Mouse (Mus musculus) neural tube, embryonic 14.5 days (tissue): Measurements from ENCODE around the gene Pdpk1. TPM values are rescaled to one million over a fixed set of nuclear protein-coding genes. Genes with fewer than 3 reads are reported as not detected.

ENCODE experiments used
- ATAC-seq: fragments of 200-750 bp; cut with Nextera tagmentation; 2 replicates; pipeline ENCODE4 v1.8.0; 2017; ENCODE audit warnings: low read depth, mild to moderate bottlenecking, moderate TSS enrichment, moderate library complexity
- H3K27ac ChIP-seq: fragments of 300-500 bp; sonication (generic); 2 replicates; pipeline ENCODE4 v1.5.1; 2014; ENCODE audit warnings: low read depth, mild to moderate bottlenecking, control low read depth, low read length, moderate library complexity, mixed read lengths
- H3K27me3 ChIP-seq: fragments of 300-500 bp; sonication (generic); 2 replicates; pipeline ENCODE4 v1.6.1; 2014; ENCODE audit warnings: low read length; ENCODE audit not compliant: control insufficient read depth, insufficient read depth
- H3K36me3 ChIP-seq: fragments of 300-500 bp; sonication (generic); 2 replicates; pipeline ENCODE4 v1.6.1; 2014; ENCODE audit warnings: low read length, mixed read lengths; ENCODE audit not compliant: control insufficient read depth, insufficient read depth
- H3K4me1 ChIP-seq: fragments of 300-500 bp; sonication (generic); 2 replicates; pipeline ENCODE4 v1.6.1; 2014; ENCODE audit warnings: low read length; ENCODE audit not compliant: control insufficient read depth, insufficient read depth
- H3K4me2 ChIP-seq: fragments of 300-500 bp; sonication (generic); 2 replicates; pipeline ENCODE4 v1.6.1; 2014; ENCODE audit warnings: mild to moderate bottlenecking, low read depth, low read length, control low read depth
- H3K4me3 ChIP-seq: fragments of 300-500 bp; sonication (generic); 2 replicates; pipeline ENCODE4 v1.5.1; 2014; ENCODE audit warnings: low read depth, low read length, control low read depth, mixed read lengths
- H3K9ac ChIP-seq: fragments of 300-500 bp; sonication (generic); replicated peaks from 2 replicates; pipeline ENCODE4 v1.6.1; 2014; ENCODE audit warnings: low read depth, mild to moderate bottlenecking, control low read depth, low read length, mixed read lengths
- H3K9me3 ChIP-seq: fragments of 300-500 bp; sonication (generic); 2 replicates; pipeline ENCODE4 v1.6.1; 2016; ENCODE audit warnings: low read length; ENCODE audit not compliant: control insufficient read depth
- WGBS: fragments of 180-500 bp; shearing (Covaris S2); extraction: QIAGEN DNeasy Blood & Tissue Kit; methylation state at CpG from one replicate; pipeline ENCODE4 v1.1.7; 2014; 5-methylcytosine and 5-hydroxymethylcytosine counted together
- polyA plus RNA-seq: library from polyadenylated mRNA; unstranded; fragments of >200 nt; fragmentation: Nextera tagmentation; extraction: Ambion mirVana; gene quantifications from 2 replicates; pipeline ENCODE4 v1.2.1, GENCODE M21; 2014

Pdpk1 gene
- polyA plus RNA-seq, 1 experiment from 2014 or later: 83.9 TPM

DNA sequence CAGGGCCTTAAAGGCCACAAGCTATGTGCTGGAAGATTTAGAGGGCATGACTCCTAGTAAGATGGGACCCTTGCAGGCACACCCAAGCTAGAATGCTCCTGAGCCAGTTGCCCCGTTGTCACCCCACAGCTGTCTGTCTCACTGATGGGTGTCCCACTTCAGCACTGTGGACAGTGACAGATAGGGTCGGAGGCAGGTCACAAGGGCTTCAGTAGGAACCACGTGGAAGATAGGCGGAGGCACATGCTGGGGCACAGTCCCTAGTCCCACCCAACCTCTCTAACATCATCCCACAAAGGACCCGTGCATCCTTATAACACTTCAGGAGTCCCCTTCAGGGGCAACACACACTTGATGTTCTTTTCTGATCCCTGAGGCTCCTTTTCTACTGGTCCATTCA is 104.7 kb downstream of the Pdpk1 start:
- Histone ChIP-seq H3K27ac (no peak overlapping the region), H3K36me3 (peaks cover 26% of the 10 kb centered on the region), H3K4me3 (no peak overlapping the region), H3K4me2 (no peak overlapping the region), H3K4me1 (no peaks in the 10 kb centered on the region), H3K9me3 (no peaks in the 10 kb centered on the region), H3K27me3 (no peaks in the 10 kb centered on the region), H3K9ac (no peak overlapping the region)
- ATAC-seq: no peak
- 51% methylated on average over 5 of the region's 5 CpGs for WGBS

DNA sequence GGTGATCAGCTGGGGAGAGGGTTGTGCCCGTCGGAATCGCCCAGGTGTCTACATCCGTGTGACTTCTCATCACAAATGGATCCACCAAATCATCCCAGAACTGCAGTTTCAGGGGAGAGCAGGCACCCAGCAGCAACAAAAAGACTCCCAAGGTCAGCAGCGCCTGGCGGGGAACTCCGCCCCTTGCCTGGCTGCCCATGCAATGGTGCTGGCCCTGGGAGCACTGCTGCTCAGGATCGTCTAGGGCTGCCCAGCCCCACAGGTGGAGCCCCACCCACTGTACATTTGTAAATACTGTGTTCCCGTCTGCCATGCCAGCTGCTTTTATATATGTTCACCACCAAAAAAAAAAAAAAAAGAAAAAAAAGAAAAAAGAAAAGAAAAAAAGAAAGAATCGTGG is 105.1 kb downstream of the Pdpk1 start:
- WGBS: 84% methylated on average over 10 of the region's 10 CpGs
- no peak overlapping the region for H3K9ac ChIP-seq
- no peaks in the 10 kb centered on the region for H3K9me3 ChIP-seq
- H3K27me3 ChIP-seq: no peaks in the 10 kb centered on the region
- H3K4me3 ChIP-seq: no peak overlapping the region
- no peak overlapping the region for H3K4me2 ChIP-seq
- H3K4me1 ChIP-seq: no peaks in the 10 kb centered on the region
- peaks cover 22% of the 10 kb centered on the region for H3K36me3 ChIP-seq
- no peak overlapping the region for H3K27ac ChIP-seq
- no peak for ATAC-seq

DNA sequence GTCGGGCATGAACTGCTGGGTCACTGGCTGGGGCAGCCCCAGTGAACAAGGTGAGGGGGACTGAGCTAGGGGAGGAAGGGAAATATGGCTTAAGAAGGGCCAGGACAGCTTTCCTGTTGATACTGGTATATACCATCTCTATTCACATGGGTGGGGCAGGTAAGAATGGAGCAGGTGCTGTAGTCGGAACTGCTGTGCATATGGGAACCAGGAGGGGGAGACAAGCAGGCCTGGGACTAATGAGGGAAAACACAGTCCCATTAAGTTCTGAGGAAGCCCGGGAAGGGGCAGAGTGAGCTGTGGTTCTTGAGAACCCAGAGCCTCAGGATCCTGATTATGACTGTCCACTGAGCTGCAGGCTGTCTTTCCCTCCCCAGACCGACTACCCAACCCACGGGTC is 106.2 kb downstream of the Pdpk1 start:
- no peaks in the 10 kb centered on the region for H3K27me3 ChIP-seq
- H3K9me3 ChIP-seq: no peaks in the 10 kb centered on the region
- no peak overlapping the region for H3K9ac ChIP-seq
- H3K4me2 ChIP-seq: no peak overlapping the region
- 76% methylated on average over 5 of the region's 5 CpGs for WGBS
- no peak for ATAC-seq
- H3K36me3 ChIP-seq: peaks cover 16% of the 10 kb centered on the region
- no peak overlapping the region for H3K4me3 ChIP-seq
- no peaks in the 10 kb centered on the region for H3K4me1 ChIP-seq
- no peak overlapping the region for H3K27ac ChIP-seq

DNA sequence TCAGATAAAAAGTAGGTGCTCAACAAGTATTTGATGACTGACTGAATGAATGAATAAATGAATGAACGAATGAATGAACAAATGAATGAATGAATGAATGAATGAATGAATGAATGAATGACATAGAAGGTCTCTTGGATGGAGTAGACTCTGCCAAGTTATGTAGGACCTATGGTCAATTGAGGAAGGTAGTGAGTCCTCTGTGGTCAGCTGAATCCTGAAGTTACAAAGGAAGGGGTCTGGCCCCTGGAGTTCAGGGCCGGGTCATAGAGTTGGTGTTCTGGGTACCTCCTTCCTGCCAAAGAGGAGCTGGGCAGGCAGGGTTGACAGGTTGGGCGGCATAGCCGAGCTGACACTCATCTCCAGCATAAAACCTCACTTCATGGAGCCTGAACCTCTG is 112.9 kb downstream of the Pdpk1 start, which contains the start of gene Prss27:
Gene Prss27, plus strand, starts transcription at position 301 of the 400 bp plus-strand sequence.
- 77% methylated on average over 4 of the region's 4 CpGs for WGBS

DNA sequence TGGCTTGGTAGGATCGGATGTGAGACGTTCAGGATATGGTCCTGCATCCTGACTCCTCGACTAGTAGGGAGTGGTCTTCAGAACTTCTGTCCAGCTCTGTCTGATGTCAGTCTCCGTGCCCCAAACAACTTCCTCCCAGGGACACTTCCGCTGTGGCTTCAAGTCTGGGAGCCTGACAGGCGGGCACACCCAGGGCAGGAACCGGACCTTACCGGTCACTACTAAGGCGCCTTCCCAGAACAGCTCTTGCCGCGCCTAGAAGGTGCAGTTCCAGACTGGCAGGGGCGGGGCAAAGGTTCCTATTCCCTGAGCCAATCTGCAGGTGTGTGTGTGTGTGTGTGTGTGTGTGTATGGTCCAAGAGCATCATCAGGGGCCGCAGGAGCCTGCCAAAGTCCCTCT is 113.4 kb downstream of the Pdpk1 start:
- Histone ChIP-seq H3K4me3 (no peak overlapping the region), H3K27me3 (no peaks in the 10 kb centered on the region), H3K4me2 (no peak overlapping the region), H3K9me3 (no peaks in the 10 kb centered on the region), H3K9ac (no peak overlapping the region), H3K27ac (no peak overlapping the region), H3K4me1 (no peaks in the 10 kb centered on the region), H3K36me3 (no peaks in the 10 kb centered on the region)
- no peak for ATAC-seq
- 84% methylated on average over 13 of the region's 13 CpGs for WGBS

More for the DNA sequence above, 112.9 kb downstream of the Pdpk1 start, which contains the start of gene Prss27:
- Histone ChIP-seq H3K4me3 (no peak within 1 kb of the TSS), H3K36me3 (no peaks in the 10 kb centered on the region), H3K9ac (no peak within 1 kb of the TSS), H3K27ac (no peak within 1 kb of the TSS), H3K4me2 (no peak within 1 kb of the TSS), H3K27me3 (no peaks in the 10 kb centered on the region), H3K9me3 (no peaks in the 10 kb centered on the region), H3K4me1 (no peaks in the 10 kb centered on the region)
- no peak for ATAC-seq

DNA sequence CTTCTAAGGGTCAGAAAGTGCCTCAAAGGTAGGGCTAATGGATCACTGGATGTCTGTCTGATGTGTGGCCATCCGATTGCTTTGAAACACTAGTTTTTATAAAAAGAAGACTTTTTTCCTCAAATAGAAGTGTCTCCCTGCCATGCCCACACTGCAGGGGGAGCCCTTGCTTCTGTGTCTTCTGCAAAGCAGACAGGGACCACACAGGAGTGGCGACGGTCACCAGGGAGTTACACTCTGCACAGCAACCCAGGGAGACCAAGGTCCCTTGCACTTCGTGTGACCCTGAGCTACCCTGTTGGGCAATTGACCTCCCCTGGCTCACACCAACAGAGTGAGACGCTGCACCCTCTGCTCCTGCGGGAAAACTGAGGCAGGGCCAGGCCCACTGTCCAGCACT is 113.8 kb downstream of the Pdpk1 start:
- H3K4me1 ChIP-seq: no peaks in the 10 kb centered on the region
- H3K4me3 ChIP-seq: no peak overlapping the region
- no peaks in the 10 kb centered on the region for H3K9me3 ChIP-seq
- H3K27ac ChIP-seq: no peak overlapping the region
- no peak overlapping the region for H3K9ac ChIP-seq
- no peak overlapping the region for H3K4me2 ChIP-seq
- WGBS: 67% methylated on average over 6 of the region's 6 CpGs
- no peak for ATAC-seq
- H3K27me3 ChIP-seq: no peaks in the 10 kb centered on the region
- no peaks in the 10 kb centered on the region for H3K36me3 ChIP-seq

DNA sequence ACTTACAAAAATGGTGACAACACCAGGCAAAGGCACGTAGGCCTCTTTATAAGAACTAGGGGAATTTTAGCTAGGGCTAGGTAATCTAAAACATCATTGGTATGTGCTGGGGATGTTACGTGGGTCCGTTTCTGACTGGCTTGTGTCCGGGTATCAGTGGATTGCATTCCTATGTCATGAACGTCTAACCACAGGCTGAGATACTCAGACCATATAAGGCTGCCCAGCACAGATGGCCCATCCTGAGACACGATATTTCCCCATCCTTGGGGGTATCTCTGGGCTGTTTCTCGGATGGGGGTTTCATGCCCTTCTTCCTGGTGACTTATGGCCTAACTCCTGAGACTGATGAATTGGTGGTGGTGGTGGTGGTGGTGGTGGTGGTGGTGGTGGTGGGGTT is 115.6 kb downstream of the Pdpk1 start:
- Histone ChIP-seq H3K4me2 (no peak overlapping the region), H3K36me3 (no peaks in the 10 kb centered on the region), H3K27me3 (no peaks in the 10 kb centered on the region), H3K4me1 (no peaks in the 10 kb centered on the region), H3K4me3 (no peak overlapping the region), H3K9ac (no peak overlapping the region), H3K9me3 (no peaks in the 10 kb centered on the region), H3K27ac (no peak overlapping the region)
- no peak for ATAC-seq
- WGBS: 87% methylated on average over 7 of the region's 7 CpGs

DNA sequence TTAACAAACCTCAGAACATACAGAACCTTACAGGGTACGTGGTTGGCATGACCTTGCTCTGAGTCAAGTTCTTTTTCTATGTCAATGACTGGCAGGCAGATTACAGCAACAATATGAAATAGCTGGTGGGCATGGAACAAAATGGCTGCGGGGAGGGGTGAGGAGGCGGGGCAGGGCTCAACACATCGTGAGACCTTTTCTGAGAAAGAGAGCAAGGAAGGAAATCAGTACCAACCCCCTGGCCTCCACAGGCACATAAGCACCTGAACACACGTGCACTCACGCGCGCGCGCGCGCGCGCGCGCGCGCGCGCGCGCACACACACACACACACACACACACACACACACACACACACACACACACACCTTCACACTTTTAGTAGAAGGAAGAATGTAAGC is 120.2 kb downstream of the Pdpk1 start:
- Histone ChIP-seq H3K9me3 (no peaks in the 10 kb centered on the region), H3K27ac (no peak overlapping the region), H3K9ac (no peak overlapping the region), H3K4me2 (no peak overlapping the region), H3K36me3 (no peaks in the 10 kb centered on the region), H3K4me3 (no peak overlapping the region), H3K27me3 (no peaks in the 10 kb centered on the region), H3K4me1 (no peaks in the 10 kb centered on the region)
- ATAC-seq: no peak
- WGBS: 76% methylated on average over 9 of the region's 22 CpGs

DNA sequence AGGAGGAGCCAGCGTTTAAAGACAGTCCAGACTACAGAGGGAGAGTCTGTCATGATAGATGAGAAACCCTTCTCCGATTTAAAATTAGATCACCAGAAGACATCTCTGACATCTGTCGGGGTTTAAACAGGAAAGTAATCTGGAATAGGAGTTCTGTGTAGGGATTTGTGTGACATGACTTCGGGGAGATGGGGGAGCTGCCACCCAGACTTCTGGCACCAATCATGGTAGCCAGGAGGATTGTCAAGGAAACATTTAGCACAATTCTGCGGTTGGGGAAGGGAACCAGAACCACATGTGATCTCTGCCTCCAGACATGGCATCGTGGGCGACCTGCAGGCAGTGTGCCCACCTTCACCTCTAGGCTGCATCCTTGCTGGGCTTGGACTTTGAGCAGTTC is 121.2 kb downstream of the Pdpk1 start:
- Histone ChIP-seq H3K9ac (no peak overlapping the region), H3K4me2 (no peak overlapping the region)
- WGBS: 88% methylated on average over 7 of the region's 7 CpGs

More for the DNA sequence above, 121.2 kb downstream of the Pdpk1 start:
- no peak overlapping the region for H3K4me3 ChIP-seq
- no peaks in the 10 kb centered on the region for H3K4me1 ChIP-seq
- no peaks in the 10 kb centered on the region for H3K36me3 ChIP-seq
- H3K9me3 ChIP-seq: no peaks in the 10 kb centered on the region
- no peak overlapping the region for H3K27ac ChIP-seq
- no peaks in the 10 kb centered on the region for H3K27me3 ChIP-seq
- ATAC-seq: no peak
